Mouse (Mus musculus): ENCODE results near the gene Mecom.
A peak's percentile ranks its signal among the peaks of the same experiment; 100 is the strongest.
"Not testable (repeated sequence)": the region's sequence is repeated elsewhere in the genome, so short reads cannot be mapped to it uniquely, and the experiment has no call there.

Gene Mecom

DNA sequence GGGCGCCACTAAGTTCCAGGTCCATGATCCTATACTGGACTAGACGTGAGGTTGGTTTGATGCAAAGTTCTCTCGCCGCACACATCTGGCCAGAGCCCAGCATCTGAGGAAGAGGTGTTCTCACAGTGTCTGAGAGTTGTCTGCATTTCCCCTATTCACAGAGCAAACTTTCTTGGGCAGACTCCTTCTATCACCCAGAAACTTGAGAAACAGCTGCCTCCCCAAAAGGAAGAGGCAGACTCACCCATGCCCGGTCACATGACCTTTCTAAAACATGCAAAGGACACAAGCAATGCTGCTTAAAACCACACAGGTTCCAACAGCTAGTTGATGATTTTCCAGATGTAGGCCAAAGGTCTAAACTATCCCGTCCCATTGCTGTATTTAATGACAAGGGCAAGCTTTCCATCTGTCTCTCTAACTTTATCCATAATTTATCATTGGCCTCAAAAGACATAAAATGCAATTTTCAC, 101.8 kb downstream of the Mecom start:
- no peak for DNase-seq (ENCODE audit: low read depth, low spot score)

DNA sequence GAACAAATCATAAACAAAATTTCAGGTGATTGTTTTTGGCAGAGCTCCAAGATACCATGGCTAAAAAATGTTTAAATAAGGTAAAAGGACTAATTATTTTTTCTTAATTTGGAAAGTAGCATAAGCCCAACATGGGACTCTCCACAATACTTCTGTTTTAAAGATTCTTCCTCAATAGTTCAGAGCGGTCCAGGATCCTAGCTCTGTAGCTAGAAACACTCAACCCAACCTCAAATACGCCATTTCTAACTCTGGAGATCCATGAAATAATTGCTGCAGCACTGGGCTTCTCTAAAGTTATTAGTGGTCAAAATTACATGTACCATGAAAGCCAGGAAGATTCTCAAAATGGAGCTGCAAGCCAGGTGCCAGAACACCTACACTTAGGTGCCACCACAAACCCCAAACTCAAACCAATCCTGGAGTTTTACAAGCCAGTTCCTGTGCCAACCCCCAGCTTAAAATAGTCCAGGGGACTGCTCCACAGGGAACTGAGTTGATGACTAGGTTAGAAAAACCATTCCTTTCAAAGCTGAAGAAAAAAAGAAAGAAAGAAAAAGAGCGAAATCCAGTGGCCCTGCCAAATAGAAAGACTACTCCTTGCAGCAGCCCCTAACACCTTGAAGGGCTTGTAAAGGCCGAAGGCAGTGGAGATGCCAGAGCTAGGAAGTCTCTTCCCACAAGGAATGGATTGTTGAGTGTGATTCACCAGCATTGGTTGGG, 102.4 kb downstream of the Mecom start:
- no peak for DNase-seq (ENCODE audit: low read depth, low spot score)

DNA sequence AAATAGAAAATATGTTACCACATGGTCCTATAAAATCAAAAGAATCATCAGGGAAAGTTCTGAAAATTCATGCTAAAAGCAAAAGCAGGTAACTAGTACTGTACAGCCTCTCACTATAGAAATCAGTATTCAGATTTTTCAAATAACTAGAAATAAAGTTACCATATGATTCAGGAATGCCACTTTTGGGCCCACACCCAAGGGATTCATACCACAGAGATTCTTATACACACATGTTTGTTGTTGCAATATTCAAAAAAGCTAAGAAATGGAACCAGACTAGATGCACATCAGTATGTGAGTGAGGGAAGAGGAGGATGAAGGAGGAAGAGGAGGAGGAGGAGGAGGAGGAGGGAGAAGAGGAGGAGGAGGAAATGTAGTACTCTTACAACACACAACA, 106.2 kb downstream of the Mecom start:
- no peak for DNase-seq (ENCODE audit: low read depth, low spot score)

DNA sequence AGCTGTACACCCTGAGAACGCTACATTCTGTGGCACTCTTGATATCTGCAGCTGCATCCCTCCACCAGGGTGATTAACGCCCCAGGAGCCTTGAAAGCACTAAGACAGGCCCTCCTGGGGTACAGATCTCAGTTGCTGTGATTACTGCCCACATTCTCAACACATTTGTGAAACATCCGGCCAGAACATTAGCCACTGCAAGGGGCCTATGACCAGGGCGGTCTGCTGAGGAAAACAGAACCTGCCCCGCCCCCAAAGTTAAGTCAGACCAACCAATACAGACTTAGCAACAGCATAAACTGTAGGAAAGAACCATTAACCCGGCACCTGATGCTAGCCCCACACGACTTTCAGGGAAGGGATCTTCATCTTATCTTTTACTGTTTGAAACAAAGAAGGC, 109.8 kb downstream of the Mecom start:
- DNase-seq (ENCODE audit: low read depth, low spot score) = no peak

DNA sequence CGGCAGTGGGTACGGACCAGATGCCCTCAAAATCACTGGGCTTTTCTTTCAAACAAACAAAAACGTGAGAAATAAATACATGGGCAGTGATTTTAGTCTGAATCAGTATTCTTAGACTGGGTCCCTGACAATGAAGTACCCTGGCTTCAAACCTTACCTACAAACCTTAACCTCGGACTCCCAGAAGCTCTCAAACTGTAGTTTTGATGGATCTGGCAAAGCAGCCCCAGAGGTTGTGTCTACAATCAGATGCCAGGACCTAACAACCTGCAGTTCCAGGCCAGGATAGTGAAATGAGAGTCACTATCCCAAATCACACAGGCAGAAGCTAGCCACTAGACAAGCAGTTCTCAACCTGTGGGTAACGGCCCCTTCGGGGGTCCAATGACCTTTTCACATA, 111.2 kb downstream of the Mecom start:
- DNase-seq (ENCODE audit: low read depth, low spot score) = no peak

DNA sequence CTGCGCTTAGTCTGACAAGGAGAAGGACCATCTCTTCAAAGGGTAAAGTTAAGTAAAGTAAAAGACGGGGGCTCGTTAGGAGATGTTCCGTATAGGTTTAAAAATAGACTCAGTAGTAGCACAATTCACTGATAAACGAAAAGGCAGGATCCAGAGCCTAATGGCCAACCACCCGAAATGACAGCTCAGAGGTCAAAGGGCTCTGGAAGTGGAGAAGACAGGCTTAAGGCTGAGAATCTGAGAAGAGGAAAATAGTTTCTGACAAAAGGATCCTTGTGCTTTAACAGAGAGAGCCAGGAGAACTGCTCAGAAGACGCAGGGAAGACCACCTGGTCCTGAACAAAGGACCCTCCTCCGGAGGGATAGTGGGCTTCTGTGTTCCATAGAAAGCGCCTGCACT, 111.7 kb downstream of the Mecom start:
- no peak for DNase-seq (ENCODE audit: low read depth, low spot score)

DNA sequence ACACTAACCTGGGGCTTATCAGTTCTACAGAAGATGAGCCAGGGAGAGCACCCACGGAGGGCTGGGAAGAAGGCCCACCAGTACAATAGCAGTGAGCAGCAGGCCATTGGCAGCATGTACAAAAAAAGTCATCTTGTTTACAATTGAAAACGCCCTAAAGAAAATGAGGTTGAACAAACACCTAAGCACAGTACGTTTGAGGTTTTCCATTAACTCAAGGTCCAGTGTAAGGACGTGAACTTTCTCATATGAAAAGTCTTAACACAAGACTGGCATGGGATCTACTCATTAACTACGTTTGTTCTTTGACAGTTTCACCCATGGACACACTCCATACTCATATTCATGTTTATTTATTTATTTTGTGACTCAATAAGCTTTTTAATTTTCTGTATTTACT, 118.9 kb downstream of the Mecom start:
- DNase-seq (ENCODE audit: low read depth, low spot score) = no peak

DNA sequence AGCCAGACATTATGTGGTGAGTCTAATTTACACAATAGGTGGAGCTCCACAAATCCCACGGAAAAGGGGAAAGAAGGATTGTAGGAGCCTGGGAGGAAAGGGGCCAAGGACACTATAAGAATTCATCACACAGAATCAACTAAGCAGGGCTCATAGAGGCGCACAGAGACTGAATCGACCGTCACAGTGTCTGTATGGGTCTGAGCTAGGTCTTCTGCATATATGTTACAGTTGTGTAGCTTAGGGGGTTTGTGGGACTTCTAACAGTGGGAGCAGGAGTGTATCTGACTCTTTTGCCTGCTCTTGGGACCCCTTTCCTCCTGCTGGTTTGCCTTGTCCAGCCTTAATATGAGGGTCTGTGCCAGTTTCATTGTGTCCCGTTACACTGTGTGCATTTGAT, 123.8 kb downstream of the Mecom start:
- DNase-seq (ENCODE audit: low read depth, low spot score) = no peak

DNA sequence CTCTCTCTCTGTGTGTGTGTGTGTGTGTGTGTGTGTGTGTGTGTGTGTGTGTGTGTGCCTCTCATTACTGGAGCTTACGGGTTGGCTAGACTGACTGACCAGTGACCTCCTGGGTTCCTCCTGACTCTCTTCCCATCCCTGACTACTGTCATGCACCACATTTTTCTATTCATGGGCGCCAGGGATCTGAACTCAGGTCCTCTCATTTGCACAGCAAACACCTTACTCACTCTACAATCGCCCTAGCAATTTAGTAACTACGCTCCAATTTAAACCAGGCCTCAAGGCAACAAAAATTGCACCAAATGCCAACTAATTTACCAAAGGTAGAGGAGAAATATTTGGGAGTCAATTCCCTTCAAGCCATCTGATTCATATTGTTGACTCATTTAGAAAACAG, 125.9 kb downstream of the Mecom start:
- DNase-seq (ENCODE audit: low read depth, low spot score) = not testable (repeated sequence)

DNA sequence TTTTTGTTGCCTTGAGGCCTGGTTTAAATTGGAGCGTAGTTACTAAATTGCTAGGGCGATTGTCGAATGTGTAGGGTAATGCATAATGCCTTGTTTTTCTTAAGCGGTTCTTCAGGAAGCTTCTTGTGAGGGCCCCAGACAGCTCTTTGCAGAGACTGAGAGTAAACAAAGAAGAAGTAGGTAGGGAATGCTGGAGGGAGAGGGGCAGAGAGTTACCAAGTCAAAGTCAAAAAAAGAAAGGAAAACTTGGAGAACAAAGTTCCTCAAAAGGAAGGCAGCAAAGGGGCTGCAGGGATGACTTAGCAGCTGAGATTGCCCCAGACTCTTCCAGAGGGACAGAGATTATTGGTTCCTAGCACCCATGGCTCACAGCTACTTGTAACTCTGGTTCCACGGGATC, 126.9 kb downstream of the Mecom start:
- no peak for DNase-seq (ENCODE audit: low read depth, low spot score)

DNA sequence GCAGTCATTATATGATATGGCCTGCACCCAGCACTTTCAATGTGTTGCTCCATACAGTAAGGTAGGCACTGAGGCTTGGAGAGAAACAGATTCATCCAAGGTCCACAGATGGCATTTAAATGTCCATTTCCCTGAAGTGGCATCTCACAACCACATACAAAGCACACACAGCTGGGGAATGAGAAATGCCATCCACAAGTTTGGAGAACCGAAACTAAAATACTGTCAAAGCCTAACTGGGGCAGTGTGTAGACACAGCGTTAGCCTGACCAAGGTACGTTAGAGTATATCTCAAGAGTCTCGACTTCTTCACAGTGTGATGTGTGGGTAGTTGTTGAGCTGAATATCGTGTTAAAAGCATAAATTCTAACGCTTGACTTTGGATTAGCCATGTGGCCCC, 133.6 kb downstream of the Mecom start:
- no peak for DNase-seq (ENCODE audit: low read depth, low spot score)

DNA sequence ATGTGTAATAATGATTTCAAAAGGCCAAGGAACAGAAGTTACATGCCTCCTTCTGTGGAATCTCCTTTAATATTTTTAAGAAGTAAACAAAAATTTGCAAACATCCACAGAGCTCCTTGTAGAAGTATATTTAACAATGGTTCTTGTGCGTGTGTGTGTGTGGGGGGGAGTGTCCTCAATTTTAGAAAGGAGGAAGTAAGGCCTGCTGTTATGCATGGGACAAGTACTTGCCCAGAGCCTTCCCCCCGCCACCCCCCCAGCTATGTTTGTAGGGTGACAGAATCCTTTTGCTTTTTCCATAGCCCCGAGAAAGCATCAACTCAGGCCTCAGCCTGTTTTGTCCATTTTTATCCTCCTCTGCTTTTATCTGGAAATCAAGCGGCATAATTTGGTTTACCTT, 137.0 kb downstream of the Mecom start:
- no peak for DNase-seq (ENCODE audit: low read depth, low spot score)

DNA sequence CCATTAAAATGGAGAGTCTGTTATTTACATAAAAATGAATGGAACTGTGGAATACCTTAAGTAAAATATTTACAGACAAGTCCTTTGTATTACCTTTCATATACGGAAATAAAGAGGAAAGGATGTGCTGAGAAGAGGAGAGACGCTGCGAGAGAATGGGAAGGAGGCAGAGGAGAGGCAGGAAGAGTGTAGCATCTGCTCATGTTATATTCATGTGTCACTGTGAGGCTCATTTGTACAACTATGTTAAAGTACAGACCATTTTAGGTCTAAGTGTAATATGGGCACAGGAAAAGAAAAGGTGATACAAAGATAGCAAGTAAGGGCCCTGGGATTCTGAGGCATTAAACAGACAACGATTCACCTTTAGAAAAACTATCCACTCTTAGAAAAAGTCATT, 143.0 kb downstream of the Mecom start:
- DNase-seq (ENCODE audit: low read depth, low spot score) = no peak

DNA sequence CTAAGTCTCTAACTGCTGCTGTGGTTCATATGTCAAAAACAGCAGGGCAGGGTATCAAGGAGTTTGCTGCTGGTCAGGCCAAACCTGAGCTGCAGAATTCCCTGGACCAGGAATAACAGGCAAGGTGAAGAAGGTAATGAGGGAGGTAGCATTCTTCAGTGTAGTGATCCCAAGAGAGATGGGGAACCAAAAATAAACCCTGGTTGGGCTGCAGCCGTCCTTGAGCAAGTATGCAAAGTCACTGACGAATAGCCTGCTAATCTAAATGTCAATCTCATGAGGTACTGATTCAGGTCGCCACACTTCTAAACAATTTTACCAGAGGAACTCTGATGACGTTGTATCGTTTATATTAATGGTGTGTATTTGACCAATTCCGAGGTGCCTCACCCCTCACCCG, 148.9 kb downstream of the Mecom start:
- no peak for DNase-seq (ENCODE audit: low read depth, low spot score)

DNA sequence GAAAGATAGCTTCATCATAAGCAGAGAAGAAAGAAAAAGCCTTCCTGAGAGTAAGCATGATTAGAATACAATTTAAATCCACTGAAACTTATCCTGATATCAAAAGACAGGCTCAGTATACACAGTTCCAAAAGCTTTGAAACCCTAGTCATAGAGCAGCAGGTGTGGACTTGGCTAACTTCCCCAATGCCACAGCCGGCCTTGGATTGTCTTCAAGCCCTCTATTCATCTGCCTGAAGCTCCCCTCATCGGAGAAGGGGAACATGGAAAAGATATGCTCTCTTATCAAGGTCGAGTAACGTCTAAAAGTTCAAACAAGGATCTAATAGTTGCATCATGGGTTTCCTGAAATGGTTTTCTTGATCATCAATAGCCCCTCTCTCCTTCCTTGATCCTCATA, 152.9 kb downstream of the Mecom start:
- no peak for DNase-seq (ENCODE audit: low read depth, low spot score)

DNA sequence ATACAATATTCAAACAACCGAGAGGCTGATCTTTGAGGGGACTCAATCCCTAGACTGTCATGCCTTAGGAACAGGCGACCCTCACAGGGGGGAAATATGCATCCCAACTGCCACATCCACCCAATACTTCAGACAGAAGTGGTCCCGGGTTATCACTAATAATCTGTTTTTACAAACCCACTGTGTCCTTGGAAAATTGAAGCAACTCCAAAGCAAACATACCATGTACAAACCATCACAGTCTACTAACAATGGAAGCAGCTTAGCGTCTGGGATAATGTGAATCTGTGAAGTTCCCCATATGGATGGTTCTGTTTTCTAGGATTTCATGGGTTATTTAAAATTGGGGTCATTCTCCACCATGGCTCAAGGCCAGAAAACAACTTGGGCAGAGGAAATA, 155.1 kb downstream of the Mecom start:
- DNase-seq (ENCODE audit: low read depth, low spot score) = no peak

DNA sequence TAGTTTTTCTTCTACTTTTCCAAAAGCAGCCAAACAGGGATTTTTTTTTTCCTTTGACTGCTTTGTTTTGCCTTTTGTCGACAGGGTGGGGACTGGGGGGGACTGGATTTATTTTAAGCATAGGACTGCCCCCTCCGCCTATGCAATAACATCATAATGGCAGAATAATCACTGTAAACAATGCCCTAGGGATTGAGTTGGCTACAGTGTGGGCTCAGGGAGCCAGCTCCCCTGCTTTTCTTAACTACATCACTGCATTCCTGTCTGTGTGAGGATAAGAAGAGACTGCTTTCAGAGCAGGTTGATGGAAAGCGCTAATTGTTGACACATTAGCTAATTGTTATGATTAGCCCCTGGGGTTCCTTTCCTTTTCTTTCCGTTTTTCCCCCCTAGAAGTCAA, 155.6 kb downstream of the Mecom start:
- DNase-seq (ENCODE audit: low read depth, low spot score) = peak; percentile 8

DNA sequence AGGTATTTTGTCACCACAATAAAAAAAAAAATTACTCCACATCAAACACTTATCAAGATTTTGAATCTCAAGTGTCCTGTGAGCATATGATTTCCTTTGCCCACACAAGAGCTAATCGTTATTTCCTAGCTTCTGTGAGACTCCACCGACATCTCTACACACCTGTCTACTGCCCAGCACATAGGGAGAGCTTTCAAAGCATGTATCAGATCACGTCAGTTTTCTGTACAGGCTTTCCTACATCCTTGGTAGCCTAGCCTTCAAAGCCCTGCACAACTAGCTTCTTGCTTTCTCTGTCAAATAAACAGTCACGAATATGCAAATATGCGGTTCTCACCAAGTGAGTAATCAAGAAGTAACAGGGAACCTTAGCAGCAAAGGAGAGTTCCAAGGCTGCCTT, 157.5 kb downstream of the Mecom start:
- DNase-seq (ENCODE audit: low read depth, low spot score) = no peak

DNA sequence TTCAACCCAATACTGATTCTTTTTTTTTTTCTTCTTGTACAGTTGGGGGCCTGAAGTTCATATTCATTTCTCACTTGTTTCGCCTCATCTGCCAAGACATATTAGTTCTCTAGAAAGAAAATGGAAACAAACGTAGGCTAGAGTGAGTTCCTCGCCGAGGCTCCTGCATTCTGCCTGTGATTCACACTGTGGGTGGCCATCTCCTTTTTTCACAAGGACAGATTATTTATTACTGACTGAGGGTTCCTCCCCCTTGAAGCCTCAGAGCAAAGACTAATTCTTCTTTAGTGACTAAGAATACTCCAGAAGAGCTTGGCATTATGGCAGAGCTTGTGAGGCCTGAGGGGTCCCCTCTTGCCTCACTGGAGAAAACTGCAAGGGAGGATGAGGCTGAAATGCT, 167.5 kb downstream of the Mecom start:
- peak; percentile 53 for DNase-seq (ENCODE audit: low read depth, low spot score)

DNA sequence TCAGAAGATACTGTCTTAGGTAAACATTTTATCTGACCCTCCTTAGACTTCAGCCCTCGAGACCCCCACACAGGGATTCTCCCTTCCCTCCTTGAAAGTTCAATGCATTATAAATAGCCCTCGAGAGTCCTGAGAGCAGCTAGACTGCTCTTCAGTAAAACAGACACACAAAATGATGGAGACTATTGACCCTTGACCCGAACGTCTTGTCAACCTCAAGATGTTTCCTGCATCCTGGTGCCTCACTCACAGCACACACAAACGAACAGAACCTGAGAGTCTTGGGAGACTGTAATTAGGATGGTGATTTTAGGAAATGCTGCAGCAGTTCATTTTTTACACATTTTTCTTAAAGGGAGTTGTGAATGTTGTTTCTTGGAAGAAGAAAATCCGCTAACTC, 168.5 kb downstream of the Mecom start:
- DNase-seq (ENCODE audit: low read depth, low spot score) = no peak

DNA sequence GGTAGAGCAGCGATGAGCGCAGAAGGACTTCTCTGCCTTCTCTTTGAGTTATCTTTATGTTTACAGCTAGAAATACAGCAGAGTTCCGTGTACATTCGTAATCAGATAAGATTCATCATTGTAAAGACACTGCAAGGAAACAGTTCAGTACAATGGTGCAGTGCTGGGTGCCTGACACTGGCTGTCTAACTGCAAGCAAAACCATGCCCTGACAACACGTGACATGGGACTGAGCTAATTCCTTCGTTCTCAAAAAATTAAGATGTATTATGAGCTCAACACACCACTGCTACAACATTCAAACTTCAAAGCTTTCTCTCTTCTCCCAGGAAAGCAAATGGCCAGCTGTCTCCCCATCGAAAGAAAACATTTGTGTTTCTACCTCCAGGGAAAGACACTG, 176.3 kb downstream of the Mecom start:
- DNase-seq (ENCODE audit: low read depth, low spot score) = no peak

DNA sequence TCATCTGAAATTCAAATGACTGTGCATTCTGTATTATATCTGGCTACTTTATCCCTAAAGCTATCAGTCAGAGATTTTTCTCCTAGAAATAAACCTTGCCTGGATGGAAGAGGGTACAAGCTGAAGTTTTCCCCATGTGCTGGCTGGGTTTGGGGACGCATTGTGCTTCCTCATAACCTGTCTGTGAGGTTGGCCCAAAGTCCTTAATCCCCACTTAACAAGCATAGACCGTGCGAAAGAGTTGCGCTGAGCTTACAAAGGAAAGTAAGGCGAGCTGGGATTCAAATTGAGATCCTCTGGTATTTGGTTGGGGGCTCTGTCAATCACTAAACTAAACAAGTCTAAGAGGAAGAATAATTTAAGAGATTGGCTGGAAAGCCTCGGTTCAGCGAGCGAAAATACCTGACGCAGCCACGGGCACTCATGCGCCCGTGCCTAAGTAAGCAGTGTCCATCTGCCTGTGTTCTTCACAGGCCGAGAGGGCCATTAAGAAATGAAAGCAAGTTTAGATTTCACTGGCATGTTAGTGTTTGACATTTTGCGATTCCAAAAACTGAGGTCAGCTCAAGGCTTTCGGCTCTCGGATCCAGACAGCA, 176.8 kb downstream of the Mecom start:
- no peak for DNase-seq (ENCODE audit: low read depth, low spot score)

DNA sequence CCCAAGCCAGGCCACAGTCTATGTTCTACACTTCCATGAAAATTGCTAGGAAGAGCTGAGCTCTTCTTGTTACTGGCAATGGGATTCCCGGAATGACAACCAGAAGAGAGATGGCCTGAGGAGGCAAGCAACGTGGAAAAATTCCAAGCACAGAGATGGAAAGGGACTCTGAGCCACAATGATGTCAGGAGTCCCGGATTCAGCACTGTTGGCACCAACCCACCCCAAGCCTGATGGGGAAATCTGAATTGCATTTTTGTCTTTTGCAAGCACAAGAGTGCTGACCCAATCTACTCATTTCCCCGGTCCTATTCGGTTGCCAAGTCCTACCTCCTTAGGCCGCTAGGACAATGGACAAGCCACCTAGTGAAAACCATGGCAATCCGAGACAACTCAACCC, 181.2 kb downstream of the Mecom start:
- peak; percentile 12 for DNase-seq (ENCODE audit: low read depth, low spot score)

DNA sequence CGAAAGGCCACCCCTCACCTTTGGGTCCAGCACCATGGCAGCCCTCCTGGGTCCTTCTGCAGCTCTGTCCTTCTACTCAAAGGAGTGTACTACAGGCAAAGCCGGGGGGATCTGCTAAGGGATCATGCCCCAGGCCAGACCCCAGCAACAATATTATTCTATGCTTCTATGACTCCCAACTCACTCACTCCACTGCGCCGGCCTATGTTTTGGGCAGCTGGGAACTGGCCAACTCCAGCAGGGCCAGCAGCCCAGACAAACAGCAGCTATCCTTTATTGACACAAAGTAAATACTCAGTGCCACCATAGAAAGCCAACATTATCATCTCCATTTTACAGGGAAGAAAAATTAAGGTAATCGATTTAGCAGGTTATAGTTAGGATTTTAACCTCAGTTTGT, 186.6 kb downstream of the Mecom start:
- no peak for DNase-seq (ENCODE audit: low read depth, low spot score)
